Mouse (Mus musculus): ENCODE results near the gene Thap12. TPM values are rescaled to one million over a fixed set of nuclear protein-coding genes. Genes with fewer than 3 reads are reported as not detected.

The Thap12 gene
- total RNA-seq, 2 experiments from 2014 or later: 54.8 to 60.0 TPM

DNA sequence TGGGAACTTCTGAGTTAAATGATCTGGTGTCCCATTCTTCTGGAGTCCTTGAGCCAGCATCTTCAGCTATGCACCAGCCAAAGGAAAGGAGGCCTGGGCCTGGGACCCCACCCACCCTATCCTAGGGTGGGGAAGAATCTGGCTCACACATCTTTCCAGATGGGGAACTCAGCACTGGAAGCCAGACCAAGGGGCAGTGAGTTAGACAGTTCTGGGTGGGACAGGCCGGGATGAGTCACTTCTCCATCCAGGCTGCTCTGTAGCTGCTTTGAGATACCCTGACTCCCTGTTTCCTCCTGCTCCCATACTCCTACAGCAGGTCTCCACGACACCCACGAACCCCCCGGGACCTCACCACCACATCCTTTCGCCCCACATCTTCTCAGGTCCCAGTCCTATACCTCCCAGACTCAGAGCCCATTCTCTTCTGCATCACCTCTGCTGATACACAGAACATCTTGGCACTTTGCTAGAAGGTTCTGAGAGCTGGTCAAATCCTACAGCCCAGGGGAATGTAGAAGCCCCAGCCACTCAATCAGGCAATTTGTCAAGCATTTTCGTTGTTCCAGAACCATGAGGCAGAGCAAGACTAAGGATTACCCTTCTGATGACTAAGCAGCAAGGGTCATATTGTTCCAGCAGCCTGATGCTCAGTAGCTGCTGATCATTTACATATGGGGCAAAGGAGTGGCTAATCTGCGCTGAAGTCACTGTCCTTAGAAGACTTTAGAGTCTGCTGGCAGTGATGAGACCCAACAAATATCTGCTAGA is 34.1 kb downstream of the Thap12 start:
- intact Hi-C loops (cut with DNase I): no loop called here

DNA sequence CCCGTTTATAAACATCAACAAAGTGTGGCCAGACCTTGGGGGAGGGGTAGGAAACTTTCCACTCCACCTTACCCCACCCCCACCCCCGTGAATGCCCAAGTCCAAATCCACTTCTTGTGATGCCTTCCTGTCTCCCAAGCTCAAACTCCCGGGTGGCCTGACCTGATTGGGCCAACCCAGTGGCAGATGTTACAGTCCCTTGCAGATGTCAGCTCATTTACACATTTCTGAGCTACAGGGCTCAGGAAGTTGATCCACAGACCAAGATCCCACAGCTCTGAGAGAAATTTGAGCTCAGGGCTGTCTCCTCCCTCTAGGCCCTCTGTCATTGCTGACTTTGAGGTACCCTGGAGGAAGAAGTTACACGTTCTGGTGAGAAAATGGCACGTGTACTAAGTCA is 37.5 kb downstream of the Thap12 start:
- no peak for DNase-seq (ENCODE audit: low spot score in 2 of 2)
- intact Hi-C loops (cut with DNase I): loop anchor here (5.0 to 10.0 kb wide), 2 partner anchors 37 to 334 kb away; no protein-coding TSS in a partner anchor

More for the DNA sequence above, 34.1 kb downstream of the Thap12 start:
- no peak for DNase-seq (ENCODE audit: low spot score in 2 of 2)

DNA sequence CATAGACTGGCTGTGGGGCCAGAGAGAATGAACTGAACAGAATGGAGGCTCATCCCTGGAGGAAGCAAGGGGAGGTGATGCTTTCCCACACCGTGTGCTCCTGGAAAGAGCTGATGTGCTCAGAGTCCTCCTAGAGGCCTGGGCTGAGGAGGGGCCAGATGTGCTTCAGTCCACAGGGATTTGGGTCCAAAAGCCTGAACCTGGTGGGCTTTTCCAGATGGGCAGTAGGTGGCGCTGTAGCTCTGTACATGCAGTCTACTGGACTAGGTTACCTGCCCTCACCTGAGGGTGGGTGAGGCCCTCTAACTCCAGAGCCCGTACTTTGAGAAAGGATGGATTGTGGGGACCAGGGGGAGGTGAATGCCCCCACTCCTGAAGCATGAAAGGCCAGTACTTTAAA is 40.4 kb downstream of the Thap12 start:
- intact Hi-C loops (cut with DNase I): loop anchor here (2.0 to 10.0 kb wide), 3 partner anchors 34 to 331 kb away; no protein-coding TSS in a partner anchor
- peak; percentile 47 to 55 for DNase-seq (ENCODE audit: low spot score in 2 of 2)

GRCm38 (mm10) chr7:98750404-98750803 is 47.5 kb downstream of the Thap12 start:
- intact Hi-C loops (cut with DNase I): no loop called here
- no peak for DNase-seq (ENCODE audit: low spot score in 2 of 2)

DNA sequence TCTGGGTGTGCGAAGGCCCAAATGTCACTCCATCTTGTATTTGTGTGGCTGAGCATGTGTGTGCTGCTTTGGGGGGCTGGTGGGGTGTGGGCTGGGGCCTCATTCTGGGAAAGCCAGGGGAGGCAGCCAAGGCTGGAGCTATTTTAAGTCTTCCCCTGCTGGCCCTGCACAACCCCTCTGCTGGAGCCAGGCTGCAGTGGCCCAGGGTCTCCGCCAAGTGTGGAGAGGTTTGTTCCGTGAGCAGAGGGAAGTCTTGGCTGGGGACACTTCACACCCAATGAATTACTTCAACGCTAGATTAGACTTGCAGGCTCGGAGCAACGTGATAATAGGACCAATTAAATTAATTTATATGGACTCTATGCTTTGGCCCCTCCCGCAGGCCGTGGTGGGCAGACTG is 49.8 kb downstream of the Thap12 start:
- no peak for DNase-seq (ENCODE audit: low spot score in 2 of 2)
- intact Hi-C loops (cut with DNase I): no loop called here

- intact Hi-C loops (cut with DNase I): no loop called here
- no peak for DNase-seq (ENCODE audit: low spot score in 2 of 2)
These were observed 53.1 kb downstream of the Thap12 start for GRCm38 (mm10) chr7:98756050-98756449.

DNA sequence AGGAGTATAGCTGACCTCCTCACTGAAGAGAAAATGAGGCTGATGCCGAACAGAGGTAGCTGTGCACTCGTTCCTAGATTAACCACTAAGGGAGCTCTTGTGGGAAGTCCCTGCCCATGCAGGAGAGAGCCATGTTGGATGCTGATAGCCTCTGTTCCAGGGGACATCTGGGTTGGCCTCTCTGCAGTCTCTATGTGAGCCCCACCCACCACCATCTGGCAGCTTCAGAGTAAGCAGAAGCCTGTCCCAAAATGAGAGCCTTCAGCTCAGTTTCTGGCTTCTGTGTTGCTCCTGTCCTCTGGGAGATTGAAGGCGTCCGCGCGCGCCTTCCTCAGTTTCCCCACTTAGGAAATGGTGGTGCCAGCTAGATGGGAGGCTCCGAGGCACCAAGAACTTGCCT is 53.7 kb downstream of the Thap12 start:
- no peak for DNase-seq (ENCODE audit: low spot score in 2 of 2)
- intact Hi-C loops (cut with DNase I): no loop called here

DNA sequence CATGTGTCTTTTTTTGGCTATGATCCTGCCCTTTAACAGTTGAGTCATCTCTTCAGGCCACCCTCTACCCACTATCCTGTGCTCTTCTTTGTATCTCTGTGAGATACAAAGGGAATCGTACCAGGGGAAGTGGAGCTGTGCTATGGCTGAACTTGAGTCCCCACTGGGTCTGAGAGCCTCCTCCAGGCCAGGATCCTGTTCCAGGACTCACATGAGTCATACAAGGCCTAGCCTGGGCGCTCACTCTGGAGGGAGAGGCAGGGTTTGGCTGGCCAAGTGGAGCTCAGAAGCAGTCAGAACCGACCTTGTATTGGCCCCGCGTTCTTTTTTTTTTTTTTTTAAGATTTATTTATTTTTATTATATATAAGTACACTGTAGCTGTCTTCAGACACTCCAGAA is 57.2 kb downstream of the Thap12 start:
- no peak for DNase-seq (ENCODE audit: low spot score in 2 of 2)
- intact Hi-C loops (cut with DNase I): no loop called here

GRCm38 (mm10) chr7:98763911-98764310 is 61.0 kb downstream of the Thap12 start:
- DNase-seq (ENCODE audit: low spot score in 2 of 2): no peak
- intact Hi-C loops (cut with DNase I): no loop called here

DNA sequence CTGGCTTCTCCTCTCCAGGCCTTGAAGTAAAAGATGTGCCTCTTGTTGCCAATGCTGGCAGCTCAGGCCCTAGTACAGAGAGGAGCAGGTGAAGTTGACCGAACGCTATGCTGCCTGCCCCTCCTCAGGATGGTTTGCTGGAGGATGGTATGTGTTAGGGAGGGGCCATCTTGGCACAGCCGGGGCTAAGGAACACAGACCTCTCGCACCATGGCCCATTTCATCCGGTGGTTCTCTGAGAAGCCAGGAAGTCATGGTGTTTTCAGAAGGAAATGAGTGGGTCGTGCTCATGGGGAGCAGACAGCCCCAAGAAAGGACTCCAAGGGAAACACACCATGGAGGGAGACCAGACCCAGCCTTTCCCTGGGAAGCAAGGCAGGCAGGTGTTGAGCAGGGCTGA is 64.4 kb downstream of the Thap12 start:
- intact Hi-C loops (cut with DNase I): no loop called here
- DNase-seq (ENCODE audit: low spot score in 2 of 2): no peak

Other genes with a start within 250 kb of the Thap12 start
- gene Lrrc32, start 213.8 kb upstream of the Thap12 start, total RNA-seq (2021): 1 to 10 TPM; 5.8 to 6.0 TPM
- 10 to 100 TPM; 50.8 to 71.6 TPM for gene Emsy, start 46.3 kb upstream of the Thap12 start, total RNA-seq (2021)
- gene Wnt11, start 132.0 kb downstream of the Thap12 start, total RNA-seq (2021): under 1 TPM; 0.39 to 0.63 TPM